Mouse (Mus musculus) spleen, adult 2 months (tissue): ENCODE data around the gene Kdm5b. TPM values are rescaled to one million over a fixed set of nuclear protein-coding genes. Genes with fewer than 3 reads are reported as not detected.

Experiments
- DNase-seq, 2 experiments: peaks; one replicate each; pipeline versions ENCODE4 v3.0.0 to v3.0.0-alpha.2; 2012 to 2021; ENCODE audit warnings: low spot score in 2 of 2, low read depth in 1 of 2
- H3K27ac ChIP-seq: fragments of 200-500 bp; 2 replicates; pipeline ENCODE4 v1.5.1; 2012; ENCODE audit warnings: low read length, inconsistent platforms; ENCODE audit not compliant: insufficient read depth
- H3K27me3 ChIP-seq: fragments of 200-500 bp; 2 replicates; pipeline ENCODE4 v1.6.1; 2012; ENCODE audit warnings: mild to moderate bottlenecking, moderate library complexity, low read length, inconsistent platforms; ENCODE audit not compliant: control insufficient read depth, insufficient read depth
- H3K36me3 ChIP-seq: fragments of 200-500 bp; 2 replicates; pipeline ENCODE4 v1.6.1; 2012; ENCODE audit warnings: mild to moderate bottlenecking, low read length, inconsistent platforms; ENCODE audit not compliant: control insufficient read depth, insufficient read depth
- H3K4me1 ChIP-seq: fragments of 200-500 bp; 2 replicates; pipeline ENCODE4 v1.6.1; 2011; ENCODE audit warnings: inconsistent platforms; ENCODE audit not compliant: control insufficient read depth, insufficient read depth, insufficient read length
- H3K4me3 ChIP-seq: fragments of 200-500 bp; 2 replicates; pipeline ENCODE4 v1.5.1; 2011; ENCODE audit warnings: mild to moderate bottlenecking, inconsistent platforms; ENCODE audit not compliant: insufficient read depth, insufficient read length; ENCODE audit errors: extremely low read depth
- CTCF ChIP-seq: fragments of 200-500 bp; IDR thresholded peaks from 2 replicates; pipeline ENCODE4 v1.5.1; 2011; ENCODE audit warnings: mild to moderate bottlenecking, inconsistent platforms; ENCODE audit not compliant: insufficient read depth, insufficient read length, insufficient replicate concordance; ENCODE audit errors: extremely low read depth
- POLR2A ChIP-seq: fragments of 200-500 bp; IDR thresholded peaks from 2 replicates; pipeline ENCODE4 v1.6.1; 2011; ENCODE audit warnings: low read depth, low read length, inconsistent platforms
- WGBS: fragments of 180-500 bp; shearing (Covaris S2); methylation state at CpG from one replicate; pipeline ENCODE4 v1.1.7; 2018; 5-methylcytosine and 5-hydroxymethylcytosine counted together
- polyA plus RNA-seq: library from polyadenylated mRNA; depleted of rRNA; stranded (reverse); fragments of >200 nt; gene quantifications from 2 replicates; pipeline ENCODE4 v1.2.3, GENCODE M21; 2012

Gene Kdm5b
- polyA plus RNA-seq, 1 experiment = 4.8 TPM

DNA sequence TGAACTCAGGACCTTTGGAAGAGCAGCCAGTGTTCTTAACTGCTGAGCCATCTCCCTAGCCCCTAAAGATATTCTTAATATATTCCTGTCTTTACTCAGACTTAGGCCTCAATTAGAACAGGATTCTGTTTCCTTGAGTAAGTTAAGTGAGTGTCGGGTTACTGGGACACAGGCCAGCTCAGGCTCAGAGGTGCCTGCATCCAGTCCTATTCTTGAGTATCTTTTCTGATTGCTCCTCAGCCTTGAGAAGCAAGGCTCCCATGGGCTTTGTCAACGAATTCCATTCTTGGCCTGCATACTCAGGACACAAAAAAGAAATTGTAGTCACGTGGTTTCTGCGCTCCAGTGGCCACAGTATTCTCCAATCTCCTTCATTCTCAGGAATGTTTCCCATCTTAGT, 11.7 kb upstream of the Kdm5b start:
- Histone ChIP-seq H3K36me3 (no peaks in the 10 kb centered on the region), H3K27ac (no peak overlapping the region), H3K27me3 (0 out of 2 replicates have a peak, but pooled peaks cover 2% of the 10 kb centered on the region), H3K4me1 (peaks cover 4% of the 10 kb centered on the region; the same call in 1 of the 2 replicates), H3K4me3 (no peak overlapping the region)
- no peak for TF ChIP-seq POLR2A
- TF ChIP-seq CTCF = no peak
- no peak for DNase-seq
- WGBS = 78% methylated on average over 4 of the region's 4 CpGs

DNA sequence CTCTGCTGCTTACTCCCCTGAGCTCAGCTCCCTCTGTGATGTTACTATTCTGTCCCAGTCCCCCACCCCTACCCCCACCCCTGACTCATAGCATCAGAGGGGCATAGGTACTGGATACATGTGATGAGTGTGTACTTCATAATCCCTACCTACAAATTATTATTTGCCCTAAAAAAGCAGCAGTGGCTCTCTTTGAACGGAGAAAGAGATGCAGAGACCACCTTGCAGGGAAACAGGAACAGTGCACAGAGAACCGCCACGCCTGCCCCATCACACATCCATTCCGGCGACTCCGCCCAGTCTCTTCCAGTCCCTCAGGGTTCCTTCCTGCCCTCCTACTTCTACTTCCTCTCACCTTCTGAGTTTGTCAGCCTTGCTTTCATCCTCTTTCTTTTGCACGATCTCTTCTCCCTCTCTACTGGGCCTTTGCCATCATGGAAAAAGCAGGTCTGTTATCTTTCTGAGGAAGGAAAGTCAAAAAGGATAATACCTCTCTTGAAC, 10.3 kb upstream of the Kdm5b start, which contains the start of gene Mgat4e:
Gene Mgat4e, minus strand, starts transcription at position 51 of the 501 bp plus-strand sequence.
- TF ChIP-seq POLR2A = no peak
- TF ChIP-seq CTCF = no peak
- 23% methylated on average over 7 of the region's 7 CpGs for WGBS
- H3K4me1 ChIP-seq = peaks cover 4% of the 10 kb centered on the region; the same call in 1 of the 2 replicates
- H3K27me3 ChIP-seq = 0 out of 2 replicates have a peak, but pooled peaks cover 2% of the 10 kb centered on the region
- no peaks in the 10 kb centered on the region for H3K36me3 ChIP-seq
- H3K4me3 ChIP-seq = no peak within 1 kb of the TSS
- DNase-seq = no peak
- no peak within 1 kb of the TSS for H3K27ac ChIP-seq

GRCm38 (mm10) chr1:134551869-134552268, 8.1 kb upstream of the Kdm5b start:
- DNase-seq = no peak
- WGBS = 77% methylated on average over 3 of the region's 3 CpGs
- Histone ChIP-seq H3K27ac (no peak overlapping the region), H3K27me3 (0 out of 2 replicates have a peak, but pooled peaks cover 2% of the 10 kb centered on the region), H3K4me1 (peaks cover 6% of the 10 kb centered on the region), H3K4me3 (no peak overlapping the region), H3K36me3 (no peaks in the 10 kb centered on the region)
- TF ChIP-seq CTCF (no peak), POLR2A (no peak)

DNA sequence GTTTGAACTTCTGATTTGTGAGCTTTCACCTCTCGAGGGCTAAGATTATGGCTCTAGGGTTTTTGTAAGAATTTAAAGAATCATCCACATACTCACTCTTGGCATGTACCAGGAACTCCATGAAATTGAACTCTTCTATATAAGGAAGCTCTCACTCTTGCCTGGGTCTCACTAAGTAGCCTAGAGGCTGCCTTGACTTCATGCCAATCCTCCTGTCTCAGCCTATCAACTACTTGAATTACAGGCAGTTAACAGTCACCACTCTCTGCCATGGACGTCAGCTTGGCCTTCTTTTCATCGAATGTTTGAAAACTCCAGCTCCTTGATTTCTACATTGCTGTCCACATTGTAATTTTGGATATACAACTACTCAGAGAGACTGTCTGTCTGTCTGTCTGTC, 7.6 kb upstream of the Kdm5b start:
- no peak overlapping the region for H3K4me3 ChIP-seq
- no peak overlapping the region for H3K27ac ChIP-seq
- 0 out of 2 replicates have a peak, but pooled peaks cover 2% of the 10 kb centered on the region for H3K27me3 ChIP-seq
- H3K4me1 ChIP-seq = peaks cover 9% of the 10 kb centered on the region
- WGBS = 74% methylated on average over 3 of the region's 3 CpGs
- TF ChIP-seq POLR2A (no peak), CTCF (no peak)
- H3K36me3 ChIP-seq = no peaks in the 10 kb centered on the region
- no peak for DNase-seq

DNA sequence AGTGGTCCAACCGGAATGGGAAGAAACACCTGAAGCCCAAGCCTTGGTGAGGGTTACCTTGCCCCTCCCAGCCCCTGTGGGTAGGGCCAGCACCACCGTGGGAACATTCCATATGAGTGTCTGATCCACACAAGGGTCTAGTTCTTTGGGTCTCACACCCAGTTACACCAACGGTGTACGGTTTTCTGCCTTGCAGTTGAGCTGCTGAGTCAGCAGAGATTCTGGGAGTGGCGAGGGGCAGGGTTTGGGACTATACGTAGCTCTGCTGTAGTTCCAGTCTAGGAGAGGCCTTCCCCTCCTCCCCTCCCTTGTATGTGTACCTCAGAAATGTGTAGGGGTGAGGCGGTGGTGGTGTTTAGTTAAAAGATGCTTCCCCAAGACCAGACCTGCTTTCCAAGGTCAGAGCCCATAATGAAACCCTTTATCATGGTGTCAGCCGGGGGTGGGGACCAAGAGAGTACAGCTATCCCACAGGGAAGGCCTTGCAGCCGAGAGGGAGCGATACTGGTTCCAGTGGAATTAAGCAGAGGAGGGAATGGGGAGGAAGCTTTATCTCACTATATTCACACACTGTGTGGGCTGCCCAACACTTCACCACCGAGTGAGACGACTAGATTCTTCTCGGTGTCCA, 4.6 kb upstream of the Kdm5b start:
- DNase-seq = no peak
- Histone ChIP-seq H3K27ac (no peak overlapping the region), H3K4me3 (no peak overlapping the region), H3K36me3 (no peaks in the 10 kb centered on the region), H3K4me1 (peaks cover 5% of the 10 kb centered on the region), H3K27me3 (0 out of 2 replicates have a peak, but pooled peaks cover 2% of the 10 kb centered on the region)
- no peak for TF ChIP-seq CTCF
- no peak for TF ChIP-seq POLR2A
- WGBS = 68% methylated on average over 13 of the region's 13 CpGs

- Histone ChIP-seq H3K36me3 (no peaks in the 10 kb centered on the region), H3K27me3 (0 out of 2 replicates have a peak, but pooled peaks cover 4% of the 10 kb centered on the region), H3K27ac (no peak overlapping the region), H3K4me3 (peak overlapping the region; percentile 73), H3K4me1 (peaks cover 7% of the 10 kb centered on the region)
- DNase-seq = peak in 1 of 2 experiments; percentile 34
- WGBS = 5% methylated on average over 46 of the region's 46 CpGs
- TF ChIP-seq POLR2A (no peak), CTCF (no peak)
These were observed 3.9 kb upstream of the Kdm5b start for GRCm38 (mm10) chr1:134555871-134556670.
